Mouse (Mus musculus): ENCODE measurements at regions not wholly inside any gene's neighbourhood (a gene's known extent, or its start where the extent isn't known, plus 50 kb on each side); places are given as distances from the start of the nearest gene placed in this dataset.

- no peak for DNase-seq
Measured at GRCm38 (mm10) chr7:115300241-115300640, 556.7 kb downstream of the Insc start.

- no peak for DNase-seq
Measured at GRCm38 (mm10) chr7:115308377-115308776, 564.9 kb downstream of the Insc start.

GRCm38 (mm10) chr7:115310400-115311225, 567.1 kb downstream of the Insc start:
- no peak for DNase-seq

GRCm38 (mm10) chr7:115319504-115319903, 576.0 kb downstream of the Insc start:
- DNase-seq = no peak

GRCm38 (mm10) chr7:115322989-115323388, 579.5 kb downstream of the Insc start:
- no peak for DNase-seq

GRCm38 (mm10) chr7:115328300-115328699, 584.8 kb downstream of the Insc start:
- no peak for DNase-seq

GRCm38 (mm10) chr7:115331698-115332097, 588.2 kb downstream of the Insc start:
- DNase-seq = no peak

GRCm38 (mm10) chr7:115333046-115333577, 589.6 kb downstream of the Insc start:
- no peak for DNase-seq

- no peak for DNase-seq
Measured at GRCm38 (mm10) chr7:115335051-115335450, 591.6 kb downstream of the Insc start.

GRCm38 (mm10) chr7:115340155-115340554, 596.7 kb downstream of the Insc start:
- DNase-seq = no peak

GRCm38 (mm10) chr7:115341007-115341406, 597.5 kb downstream of the Insc start:
- no peak for DNase-seq

GRCm38 (mm10) chr7:115345749-115346148, 602.3 kb downstream of the Insc start:
- DNase-seq = no peak

GRCm38 (mm10) chr7:115358711-115359110, 615.2 kb downstream of the Insc start:
- DNase-seq = no peak

- DNase-seq = no peak
Measured at GRCm38 (mm10) chr7:115360142-115360541, 616.6 kb downstream of the Insc start.

- no peak for DNase-seq
Measured at GRCm38 (mm10) chr7:115362117-115362516, 618.6 kb downstream of the Insc start.

- peak; percentile 20 for DNase-seq
Measured at GRCm38 (mm10) chr7:115366910-115367309, 623.4 kb downstream of the Insc start.

- DNase-seq = no peak
Measured at GRCm38 (mm10) chr7:115371143-115371542, 627.6 kb downstream of the Insc start.

- no peak for DNase-seq
Measured at GRCm38 (mm10) chr7:115372921-115373320, 629.4 kb downstream of the Insc start.

- no peak for DNase-seq
Measured at GRCm38 (mm10) chr7:115373781-115374533, 630.5 kb downstream of the Insc start.

GRCm38 (mm10) chr7:115376067-115376466, 632.6 kb downstream of the Insc start:
- no peak for DNase-seq

GRCm38 (mm10) chr7:115378836-115379235, 635.3 kb downstream of the Insc start:
- no peak for DNase-seq

- DNase-seq = no peak
Measured at GRCm38 (mm10) chr7:115379600-115379999, 636.1 kb downstream of the Insc start.

- no peak for DNase-seq
Measured at GRCm38 (mm10) chr7:115380989-115381610, 637.6 kb downstream of the Insc start.
